In the genomic region with DNA sequence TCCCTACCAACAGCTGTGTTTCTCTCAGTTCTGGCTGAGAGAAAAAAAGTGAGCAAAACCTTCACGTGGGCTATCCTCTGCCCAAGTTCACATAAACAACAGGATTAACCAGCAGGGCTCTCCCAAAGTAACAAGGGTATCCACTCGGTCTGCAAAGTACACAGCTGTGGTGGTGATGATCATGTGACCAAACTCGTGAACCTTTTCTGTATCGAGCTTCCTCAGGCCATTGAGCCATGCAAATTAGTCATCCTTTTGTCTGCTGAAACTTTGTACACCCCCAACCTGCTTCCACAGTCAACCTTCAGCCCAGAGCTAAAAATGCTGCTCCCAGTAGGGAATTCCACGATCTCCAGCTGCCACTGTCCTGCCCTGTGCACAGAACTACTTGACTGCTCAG, we compare ENCODE assay signal across 28 mouse cellular contexts. TPM values are rescaled to one million over a fixed set of nuclear protein-coding genes. Genes with fewer than 3 reads are reported as not detected.
DNase-seq lines count a peak whose midpoint lies in the region; TF ChIP-seq lines count a peak whose summit lies in the region.
"Had no signal": no experiment of that assay in that cellular context is flagged by ENCODE, and none has a peak within 500 bp of the region (broad histone marks: within the 10 kb centered on the region; RNA-seq: fewer than 3 reads in every experiment).

No protein-coding gene starts in this region.

- H3K79me2 ChIP-seq in myocyte (ENCODE audit: control insufficient read depth, insufficient read depth): no peaks in the 10 kb centered on the region

- TF ChIP-seq CTCF in gastrocnemius, adult 2 months (IDR thresholded peaks at IDR 0.05): no peak

- H3K4me3 ChIP-seq in myocyte: no peak overlapping the region
- no peak overlapping the region for H3K4me3 ChIP-seq in gastrocnemius, adult 2 months
- H3K4me3 ChIP-seq: embryonic facial prominence, embryonic 10.5 days; embryonic facial prominence, embryonic 15.5 days; forebrain, embryonic 13.5 days; heart, adult 2 months; heart, embryonic 13.5 days; kidney, embryonic 15.5 days; neural tube, embryonic 15.5 days had no signal

- DNase-seq in 416B (ENCODE audit: low read depth): peak; percentile 37
- DNase-seq in ES-CJ7 (ENCODE audit: low read depth, low spot score): peak; percentile 66
- peak; percentile 81 for DNase-seq in ZHBTc4 (ENCODE audit: low read depth, low spot score)
- DNase-seq in gastrocnemius, adult 2 months: no peak
- no peak for DNase-seq in adrenal gland, adult 2 months
- DNase-seq in adrenal gland, adult 18-20 months (ENCODE audit: low spot score in 2 of 2): no peak
- DNase-seq: cerebellum, adult 11-12 months; cerebellum, postnatal 10 days; gastrocnemius, postnatal 25 days; heart, adult 2 months; heart, postnatal 10 days; kidney, postnatal 25 days; liver; lung, adult 2 months; lung, postnatal 10 days; midbrain, embryonic 14.5 days; retina, postnatal 1 day; right cerebral cortex, postnatal 14 days; thymus, postnatal 14 days had no signal

- no peaks in the 10 kb centered on the region for H3K27me3 ChIP-seq in myocyte (ENCODE audit: control insufficient read depth, insufficient read depth, insufficient read length)
- H3K27me3 ChIP-seq: embryonic facial prominence, embryonic 15.5 days; heart, embryonic 13.5 days; kidney, embryonic 15.5 days; neural tube, embryonic 15.5 days had no signal

- TF ChIP-seq POLR2A in myocyte (IDR thresholded peaks at IDR 0.05; ENCODE audit: insufficient read length, low read depth): no peak

- no peak overlapping the region for H3K4me2 ChIP-seq in myocyte (ENCODE audit: low read depth)
- H3K4me2 ChIP-seq: embryonic facial prominence, embryonic 15.5 days; forebrain, embryonic 13.5 days; heart, embryonic 13.5 days; hindbrain, embryonic 14.5 days; kidney, embryonic 15.5 days; neural tube, embryonic 15.5 days had no signal

- no peaks in the 10 kb centered on the region for H3K36me3 ChIP-seq in myocyte (ENCODE audit: control insufficient read depth, insufficient read depth)
- H3K36me3 ChIP-seq: neural tube, embryonic 15.5 days had no signal

- no peak overlapping the region for H3ac ChIP-seq in myocyte (ENCODE audit: control insufficient read depth, insufficient read length)

- intact Hi-C loops in gastrocnemius, adult 2 months (cut with DNase I): no loop called here

- no peak overlapping the region for H3K27ac ChIP-seq in gastrocnemius, adult 2 months
- H3K27ac ChIP-seq: embryonic facial prominence, embryonic 10.5 days; embryonic facial prominence, embryonic 15.5 days; forebrain, embryonic 13.5 days; heart, adult 2 months; heart, embryonic 13.5 days; hindbrain, embryonic 14.5 days; kidney, embryonic 15.5 days; liver, embryonic 14.5 days; neural tube, embryonic 15.5 days had no signal

TF ChIP-seq in myocyte, 11 proteins besides CTCF, POLR2A, EP300 and RAD21:
- TF ChIP-seq E2F4 (IDR thresholded peaks at IDR 0.05; ENCODE audit: insufficient read depth) (no peak), MAX (IDR thresholded peaks at IDR 0.05; ENCODE audit: low read depth) (no peak), MYOD1 (IDR thresholded peaks at IDR 0.05; ENCODE audit: control insufficient read depth in 1 of 3, insufficient read length in 2 of 3, low read depth in 2 of 3) (no peak), SRF (IDR thresholded peaks at IDR 0.05; ENCODE audit: control insufficient read depth, insufficient read length, low read depth) (no peak), REST (IDR thresholded peaks at IDR 0.05; ENCODE audit: insufficient read depth, insufficient read length) (no peak), USF1 (IDR thresholded peaks at IDR 0.05; ENCODE audit: low read depth) (peak; percentile 56)

RNA-seq across cellular contexts. Expression of a gene that starts 29.3 kb away (rescaled TPM):
- polyA plus RNA-seq in myocyte (2012; fragmentation: generic; extraction: Trizol): 5.1 TPM
- under 1 TPM; 0.36 to 0.99 TPM for total RNA-seq in gastrocnemius, adult 2 months (2021)
- 1 to 10 TPM; 2.0 to 4.6 TPM for total RNA-seq in adrenal gland, adult 2 months (2021)
- 1.0 and 1.7 TPM in 2 replicates for polyA plus RNA-seq in adrenal gland, adult 2 months (2012; rRNA removed)
- total RNA-seq in adrenal gland, adult 18-20 months (2021): 1 to 10 TPM; 2.0 to 2.8 TPM

Comparison
In these comparisons a context has a peak if more than half of its experiments do, and no peak if none do; other contexts are left out.
1. DNase-seq: peak in 416B (single experiment), ES-CJ7 (single experiment) and ZHBTc4 (single experiment); none in gastrocnemius, adult 2 months (single experiment), adrenal gland, adult 2 months (single experiment) and adrenal gland, adult 18-20 months (0 of 2).